ENCODE assay signal across 11 mouse cellular contexts in the genomic region with DNA sequence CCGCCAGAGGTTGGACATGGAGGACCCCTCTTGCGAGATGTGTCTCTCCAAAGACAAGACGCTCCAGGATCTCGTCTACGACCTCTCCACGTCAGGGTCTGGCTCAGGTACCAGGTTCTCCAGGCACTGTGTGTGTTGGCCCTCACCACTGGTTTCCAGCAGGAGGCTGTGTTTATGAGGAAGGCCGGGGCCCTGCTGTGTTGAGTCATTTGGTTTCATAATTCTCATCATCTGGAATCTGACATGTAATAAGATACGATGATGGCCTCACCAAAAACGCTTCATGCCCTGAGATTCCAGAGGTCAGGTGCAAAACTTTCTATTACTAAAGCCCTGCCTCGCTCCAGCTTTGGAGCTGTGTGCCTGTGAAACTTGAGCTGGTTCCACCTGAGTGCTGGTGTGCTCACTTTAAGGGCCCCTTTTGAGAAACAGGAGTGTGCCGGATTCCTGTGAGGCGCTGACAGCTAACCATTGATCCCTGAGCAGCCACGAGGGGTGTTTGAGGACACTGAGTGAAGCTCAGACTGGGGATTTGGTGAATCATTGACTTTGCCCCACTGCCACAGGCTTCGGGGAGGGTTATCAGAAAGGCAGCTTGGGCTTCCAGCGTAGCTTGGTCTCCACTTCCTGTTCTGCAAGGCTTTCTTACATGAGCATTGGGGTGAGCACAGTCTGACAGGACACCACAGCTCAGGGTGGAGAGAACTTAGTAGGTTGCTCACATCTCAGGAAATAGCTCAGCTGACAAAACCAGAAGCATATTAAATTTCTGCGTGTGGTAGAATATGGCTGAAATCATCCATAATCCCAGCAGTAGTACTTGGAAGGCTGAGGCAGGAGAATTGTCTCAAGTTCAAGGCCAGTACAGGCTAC. TPM values are rescaled to one million over a fixed set of nuclear protein-coding genes. Genes with fewer than 3 reads are reported as not detected.
DNase-seq lines count a peak whose midpoint lies in the region; ATAC-seq and TF ChIP-seq lines count a peak whose summit lies in the region.
"Had no signal": no experiment of that assay in that cellular context is flagged by ENCODE, and none has a peak within 500 bp of the region (broad histone marks: within the 10 kb centered on the region; RNA-seq: fewer than 3 reads in every experiment).

No protein-coding gene starts in this region.

- 0 out of 2 replicates have a peak, but pooled peaks cover 2% of the 10 kb centered on the region for H3K4me1 ChIP-seq in lung, embryonic 14.5 days (ENCODE audit: insufficient read depth)
- peaks cover 26% of the 10 kb centered on the region for H3K4me1 ChIP-seq in stomach, embryonic 15.5 days
- 0 out of 2 replicates have a peak, but pooled peaks cover 10% of the 10 kb centered on the region for H3K4me1 ChIP-seq in hindbrain, postnatal 0 days (ENCODE audit: insufficient read depth, low read length)

- peak; percentile 52 for DNase-seq in lung, embryonic 14.5 days
- DNase-seq in lung, postnatal 14 days = no peak
- DNase-seq in kidney, postnatal 25 days = peak; percentile 81 to 95
- no peak for DNase-seq in hindbrain, postnatal 0 days (ENCODE audit: low spot score)
- DNase-seq in frontal cortex, postnatal 36 days (ENCODE audit: low spot score in 2 of 2) = no peak
- DNase-seq in heart, postnatal 36 days = no peak
- DNase-seq: cerebellum, adult 11 months had no signal

- no peaks in the 10 kb centered on the region for H3K9me3 ChIP-seq in lung, embryonic 14.5 days (ENCODE audit: low read depth, low read length)
- H3K9me3 ChIP-seq in stomach, embryonic 15.5 days = no peaks in the 10 kb centered on the region
- H3K9me3 ChIP-seq in hindbrain, postnatal 0 days (ENCODE audit: low read length) = no peaks in the 10 kb centered on the region
- H3K9me3 ChIP-seq: limb, embryonic 13.5 days had no signal

- TF ChIP-seq CTCF in lung, embryonic 14.5 days (IDR thresholded peaks at IDR 0.05; ENCODE audit: low read depth) = no peak
- TF ChIP-seq CTCF in hindbrain, postnatal 0 days (IDR thresholded peaks at IDR 0.05; ENCODE audit: low read depth) = no peak

- WGBS in lung, embryonic 14.5 days = 71% methylated on average over 16 of the region's 16 CpGs
- 78% methylated on average over 16 of the region's 16 CpGs for WGBS in stomach, embryonic 15.5 days
- 94% methylated on average over 16 of the region's 16 CpGs for WGBS in hindbrain, postnatal 0 days

- H3K36me3 ChIP-seq in lung, embryonic 14.5 days (ENCODE audit: insufficient read depth) = peaks cover 39% of the 10 kb centered on the region
- H3K36me3 ChIP-seq in stomach, embryonic 15.5 days = peaks cover 23% of the 10 kb centered on the region
- peaks cover 42% of the 10 kb centered on the region for H3K36me3 ChIP-seq in hindbrain, postnatal 0 days (ENCODE audit: insufficient read depth, low read length)

- peak overlapping the region; percentile 32; the same call in 1 of the 2 replicates for H3K27ac ChIP-seq in lung, embryonic 14.5 days (ENCODE audit: low read depth)
- peak overlapping the region; percentile 12 for H3K27ac ChIP-seq in stomach, embryonic 15.5 days
- H3K27ac ChIP-seq in hindbrain, postnatal 0 days = no peak overlapping the region

- no peak overlapping the region for H3K9ac ChIP-seq in lung, embryonic 14.5 days
- H3K9ac ChIP-seq in stomach, embryonic 15.5 days = no peak overlapping the region
- no peak overlapping the region for H3K9ac ChIP-seq in hindbrain, postnatal 0 days (replicated peaks; ENCODE audit: low read length)
- H3K9ac ChIP-seq: limb, embryonic 13.5 days had no signal

- no peak overlapping the region for H3K4me3 ChIP-seq in lung, embryonic 14.5 days (ENCODE audit: low read depth, low read length)
- no peak overlapping the region for H3K4me3 ChIP-seq in stomach, embryonic 15.5 days (replicated peaks)
- no peak overlapping the region for H3K4me3 ChIP-seq in hindbrain, postnatal 0 days (ENCODE audit: low read length)
- H3K4me3 ChIP-seq: limb, embryonic 13.5 days had no signal

- H3K4me2 ChIP-seq in lung, embryonic 14.5 days = no peak overlapping the region
- no peak overlapping the region for H3K4me2 ChIP-seq in stomach, embryonic 15.5 days
- no peak overlapping the region for H3K4me2 ChIP-seq in hindbrain, postnatal 0 days (ENCODE audit: low read depth, low read length)
- H3K4me2 ChIP-seq: limb, embryonic 13.5 days had no signal

- 0 out of 2 replicates have a peak, but pooled peaks have one; percentile 39 for ATAC-seq in lung, embryonic 14.5 days (ENCODE audit: insufficient read depth)
- ATAC-seq in granulocyte monocyte progenitor cell, adult 5-6 weeks (replicated peaks; ENCODE audit: poor library complexity, severe bottlenecking) = peak; percentile 38
- peak; percentile 36; the same call in 1 of the 2 replicates for ATAC-seq in stomach, embryonic 15.5 days (ENCODE audit: insufficient read depth, low FRiP score, low read depth)
- ATAC-seq in hindbrain, postnatal 0 days = no peak
- ATAC-seq: midbrain, embryonic 16.5 days had no signal

- intact Hi-C loops in heart, postnatal 36 days (cut with DNase I) = loop anchor here (5.0 kb wide), 1 partner anchor 138 kb away; no protein-coding TSS in a partner anchor

- no peaks in the 10 kb centered on the region for H3K27me3 ChIP-seq in lung, embryonic 14.5 days (ENCODE audit: insufficient read depth, low read length)
- no peaks in the 10 kb centered on the region for H3K27me3 ChIP-seq in stomach, embryonic 15.5 days (replicated peaks)
- H3K27me3 ChIP-seq in hindbrain, postnatal 0 days (ENCODE audit: insufficient read depth, low read length) = no peaks in the 10 kb centered on the region
- H3K27me3 ChIP-seq: limb, embryonic 13.5 days had no signal

RNA-seq across cellular contexts. Expression of a gene that starts 21.3 kb away (rescaled TPM):
- 6.3 and 6.4 TPM in 2 replicates for polyA plus RNA-seq in lung, embryonic 14.5 days (2014; fragmentation: Nextera tagmentation; extraction: Ambion mirVana)
- total RNA-seq in granulocyte monocyte progenitor cell, adult 5-6 weeks (2014; fragmentation: Nextera tagmentation) = 6.9 and 8.7 TPM in 2 replicates
- 6.9 and 9.9 TPM in 2 replicates for total RNA-seq in granulocyte monocyte progenitor cell, adult 5-6 weeks (2017)
- polyA plus RNA-seq in stomach, embryonic 15.5 days (2015; fragmentation: Nextera tagmentation; extraction: Ambion mirVana) = 8.9 and 9.9 TPM in 2 replicates
- 74.5 and 86.2 TPM in 2 replicates for total RNA-seq in hindbrain, postnatal 0 days (2014; rRNA removed)
- polyA plus RNA-seq in hindbrain, postnatal 0 days (2015; fragmentation: Nextera tagmentation; extraction: Ambion mirVana) = 14.0 and 14.6 TPM in 2 replicates
- 10 to 100 TPM; 12.6 to 14.6 TPM for total RNA-seq in heart, postnatal 36 days (2021)

RNA-seq across cellular contexts. Expression of a gene that starts 28.8 kb away (rescaled TPM):
- 7.8 and 10.4 TPM in 2 replicates for polyA plus RNA-seq in lung, embryonic 14.5 days (2014; fragmentation: Nextera tagmentation; extraction: Ambion mirVana)
- total RNA-seq in granulocyte monocyte progenitor cell, adult 5-6 weeks (2014; fragmentation: Nextera tagmentation) = 3.2 and 4.1 TPM in 2 replicates
- 0.26 and 1.0 TPM in 2 replicates for total RNA-seq in granulocyte monocyte progenitor cell, adult 5-6 weeks (2017)
- polyA plus RNA-seq in stomach, embryonic 15.5 days (2015; fragmentation: Nextera tagmentation; extraction: Ambion mirVana) = 6.0 and 7.3 TPM in 2 replicates
- total RNA-seq in hindbrain, postnatal 0 days (2014; rRNA removed) = 6.7 and 8.7 TPM in 2 replicates
- 1.5 and 1.6 TPM in 2 replicates for polyA plus RNA-seq in hindbrain, postnatal 0 days (2015; fragmentation: Nextera tagmentation; extraction: Ambion mirVana)
- 10 to 100 TPM; 10.7 to 12.0 TPM for total RNA-seq in heart, postnatal 36 days (2021)

RNA-seq across cellular contexts. Expression of a gene that starts 58.9 kb away (rescaled TPM):
- polyA plus RNA-seq in lung, embryonic 14.5 days (2014; fragmentation: Nextera tagmentation; extraction: Ambion mirVana) = 8.8 TPM in 2 replicates
- 1.4 and 4.0 TPM in 2 replicates for total RNA-seq in granulocyte monocyte progenitor cell, adult 5-6 weeks (2014; fragmentation: Nextera tagmentation)
- total RNA-seq in granulocyte monocyte progenitor cell, adult 5-6 weeks (2017) = 2.4 and 4.1 TPM in 2 replicates
- 10.6 and 11.2 TPM in 2 replicates for polyA plus RNA-seq in stomach, embryonic 15.5 days (2015; fragmentation: Nextera tagmentation; extraction: Ambion mirVana)
- 9.3 and 10.3 TPM in 2 replicates for total RNA-seq in hindbrain, postnatal 0 days (2014; rRNA removed)
- polyA plus RNA-seq in hindbrain, postnatal 0 days (2015; fragmentation: Nextera tagmentation; extraction: Ambion mirVana) = 5.3 and 6.5 TPM in 2 replicates
- total RNA-seq in heart, postnatal 36 days (2021) = 10 to 100 TPM in 1 of 2 experiments, 1 to 10 TPM in 1; 5.2 to 98.5 TPM

Comparison
In these comparisons a context has a peak if more than half of its experiments do, and no peak if none do; other contexts are left out.
1. DNase-seq: peak in lung, embryonic 14.5 days (single experiment) and kidney, postnatal 25 days (2 of 2); none in lung, postnatal 14 days (single experiment), hindbrain, postnatal 0 days (single experiment), frontal cortex, postnatal 36 days (0 of 2) and heart, postnatal 36 days (0 of 2).